Mouse (Mus musculus): ENCODE measurements around the gene Nodal. TPM values are rescaled to one million over a fixed set of nuclear protein-coding genes. Genes with fewer than 3 reads are reported as not detected.

The Nodal gene
- total RNA-seq (2012; rRNA removed) = 0.13 TPM in 1 of 2 replicates, not detected in the other
- not detected in 2 replicates for total RNA-seq (2014; rRNA removed)
- polyA plus RNA-seq (2012; ENCODE audit: insufficient read length, low read depth) = not detected in 2 replicates

DNA sequence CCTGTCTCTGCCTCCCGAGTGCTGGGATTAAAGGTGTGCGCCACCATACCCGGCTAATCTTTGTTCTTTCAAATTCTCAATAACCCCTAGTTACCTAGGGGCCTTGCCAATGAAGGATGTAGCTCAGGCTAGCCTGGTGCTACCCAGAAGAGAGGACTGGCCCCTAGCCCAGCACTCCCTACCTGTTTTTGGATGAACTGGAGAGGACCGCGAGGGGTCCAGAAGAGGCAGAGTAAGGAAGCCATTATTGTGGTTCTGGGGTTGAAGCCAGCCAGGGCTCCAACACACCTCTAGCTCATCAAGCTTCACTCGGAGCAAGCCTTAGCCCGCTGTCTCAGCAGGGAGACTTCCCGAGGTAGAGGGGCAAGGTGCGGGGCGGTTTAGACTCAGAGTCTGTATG lies at the start of gene Nodal:
TSS of gene Nodal (plus strand) at position 301 of the 400 bp plus-strand sequence.
- in situ Hi-C loops (cut with MboI; ENCODE audit: low pct_ligation_motif_present, low pct_unique_long_range_greater_than_20kb, low sequenced_read_pairs) = no loop called here
- no peak within 1 kb of the TSS for H3K9ac ChIP-seq (ENCODE audit: insufficient read depth, low read depth)
- no peak for DNase-seq (ENCODE audit: extremely low read depth)
- H3K4me1 ChIP-seq (ENCODE audit: control insufficient read depth in 1 of 2, insufficient read depth in 2 of 2) = peaks cover 3 to 13% of the 10 kb centered on the region in 2 experiments; a peak in 2 of 4 replicates
- no peaks in the 10 kb centered on the region for H3K27me3 ChIP-seq (replicated peaks)
- TF ChIP-seq ZNF384 (IDR thresholded peaks at IDR 0.05; ENCODE audit: low read depth, low read length) (no peak), POLR2A (IDR thresholded peaks at IDR 0.05; ENCODE audit: low read depth, low read length) (no peak)
- no peak within 1 kb of the TSS for H3K4me2 ChIP-seq (ENCODE audit: insufficient read depth, low read depth, poor library complexity, severe bottlenecking)
- dilution Hi-C loops (cut with MboI; ENCODE audit: extremely low pct_ligation_motif_present, extremely low pct_unique_long_range_greater_than_20kb, low sequenced_read_pairs) = no loop called here
- H3K36me3 ChIP-seq (replicated peaks in 1 of 2; ENCODE audit: control insufficient read depth in 1 of 2, insufficient read depth in 1 of 2, low read length in 1 of 2) = no peaks in the 10 kb centered on the region
- no peaks in the 10 kb centered on the region for H3K79me2 ChIP-seq (replicated peaks; ENCODE audit: control insufficient read depth, extremely low read depth, insufficient read depth, poor library complexity, severe bottlenecking)
- no peaks in the 10 kb centered on the region for H3K9me3 ChIP-seq (replicated peaks; ENCODE audit: low read length)
- no peak within 1 kb of the TSS for H3K27ac ChIP-seq (ENCODE audit: insufficient read depth, low read depth)
- no peak within 1 kb of the TSS for H3K4me3 ChIP-seq (replicated peaks in 1 of 3; ENCODE audit: low read depth in 2 of 3, low read length in 2 of 3, poor library complexity in 1 of 3)

DNA sequence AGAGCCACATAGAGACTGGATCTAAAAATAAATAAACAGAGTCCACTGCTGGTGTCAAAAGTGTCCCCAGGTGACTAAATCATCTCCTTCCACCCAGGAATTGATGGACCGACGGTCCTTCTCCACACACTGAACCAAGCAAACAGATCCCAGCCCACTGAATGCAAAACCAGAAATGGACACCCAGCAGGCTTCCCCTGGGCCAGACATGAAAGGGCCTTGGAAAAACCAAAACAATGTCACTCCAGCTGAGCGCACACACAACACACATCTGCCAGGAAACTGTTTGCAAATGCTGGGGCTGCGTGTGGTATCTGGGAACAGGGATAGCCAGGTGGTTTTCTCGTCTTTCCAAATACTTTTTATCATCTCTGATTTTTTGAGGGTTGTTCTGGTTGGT lies 48.0 kb upstream of the Nodal start:
- no peaks in the 10 kb centered on the region for H3K27me3 ChIP-seq (replicated peaks)
- no peak overlapping the region for H3K4me3 ChIP-seq (replicated peaks in 1 of 3; ENCODE audit: low read depth in 2 of 3, low read length in 2 of 3, poor library complexity in 1 of 3)
- in situ Hi-C loops (cut with MboI; ENCODE audit: low pct_ligation_motif_present, low pct_unique_long_range_greater_than_20kb, low sequenced_read_pairs) (no loop called here), dilution Hi-C loops (cut with MboI; ENCODE audit: extremely low pct_ligation_motif_present, extremely low pct_unique_long_range_greater_than_20kb, low sequenced_read_pairs) (no loop called here)
- no peaks in the 10 kb centered on the region for H3K36me3 ChIP-seq (replicated peaks in 1 of 2; ENCODE audit: control insufficient read depth in 1 of 2, insufficient read depth in 1 of 2, low read length in 1 of 2)
- H3K4me1 ChIP-seq (ENCODE audit: control insufficient read depth in 1 of 2, insufficient read depth in 2 of 2) = peaks cover 10 to 27% of the 10 kb centered on the region in 2 experiments
- TF ChIP-seq NELFE (IDR thresholded peaks at IDR 0.05; ENCODE audit: low read depth, low read length) = no peak
- no peak for TF ChIP-seq MYC (IDR thresholded peaks at IDR 0.05; ENCODE audit: low read depth, low read length)
- no peak for TF ChIP-seq USF2 (conservative IDR thresholded peaks at IDR 0.05; ENCODE audit: low read depth, low read length)
- TF ChIP-seq SIN3A (IDR thresholded peaks at IDR 0.05; ENCODE audit: low read length) = no peak
- no peak for TF ChIP-seq MAZ (IDR thresholded peaks at IDR 0.05; ENCODE audit: low read depth, low read length)
- no peak for TF ChIP-seq ZKSCAN1 (IDR thresholded peaks at IDR 0.05; ENCODE audit: borderline replicate concordance, low read depth, low read length)
- TF ChIP-seq ZMIZ1 (IDR thresholded peaks at IDR 0.05; ENCODE audit: low read depth, low read length) = no peak
- no peak for TF ChIP-seq RAD21 (IDR thresholded peaks at IDR 0.05; ENCODE audit: low read depth, low read length)
- no peak for TF ChIP-seq CHD2 (IDR thresholded peaks at IDR 0.05; ENCODE audit: low read length)
- TF ChIP-seq ZC3H11A (IDR thresholded peaks at IDR 0.05; ENCODE audit: low read depth, low read length) = no peak
- no peak for TF ChIP-seq JUND (conservative IDR thresholded peaks at IDR 0.05; ENCODE audit: low read depth, low read length)
- no peak for TF ChIP-seq NRF1 (IDR thresholded peaks at IDR 0.05; ENCODE audit: low read depth, low read length)
- no peak for TF ChIP-seq MAX (IDR thresholded peaks at IDR 0.05; ENCODE audit: low read length)
- TF ChIP-seq BHLHE40 (IDR thresholded peaks at IDR 0.05; ENCODE audit: low read depth, low read length) = no peak
- TF ChIP-seq E2F4 (IDR thresholded peaks at IDR 0.05; ENCODE audit: insufficient replicate concordance, low read depth, low read length) = no peak
- TF ChIP-seq GABPA (IDR thresholded peaks at IDR 0.05; ENCODE audit: insufficient replicate concordance, low read depth, low read length) = no peak
- no peak for TF ChIP-seq ETS1 (conservative IDR thresholded peaks at IDR 0.05; ENCODE audit: low read depth, low read length)
- TF ChIP-seq JUN (IDR thresholded peaks at IDR 0.05; ENCODE audit: insufficient read depth, low read depth, low read length) = no peak
- no peak for TF ChIP-seq ELF1 (IDR thresholded peaks at IDR 0.05; ENCODE audit: low read depth, low read length)
- TF ChIP-seq POLR2AphosphoS2 (IDR thresholded peaks at IDR 0.05; ENCODE audit: low read depth, low read length) = no peak
- no peak overlapping the region for H3K4me2 ChIP-seq (ENCODE audit: insufficient read depth, low read depth, poor library complexity, severe bottlenecking)
- DNase-seq (ENCODE audit: extremely low read depth) = no peak
- H3K9me3 ChIP-seq (replicated peaks; ENCODE audit: low read length) = no peaks in the 10 kb centered on the region
- no peaks in the 10 kb centered on the region for H3K79me2 ChIP-seq (replicated peaks; ENCODE audit: control insufficient read depth, extremely low read depth, insufficient read depth, poor library complexity, severe bottlenecking)
- H3K9ac ChIP-seq (ENCODE audit: insufficient read depth, low read depth) = no peak overlapping the region
- H3K27ac ChIP-seq (ENCODE audit: insufficient read depth, low read depth) = no peak overlapping the region

All from CH12.LX (cell line).